ENCODE assay signal across 9 mouse cellular contexts in the genomic region with DNA sequence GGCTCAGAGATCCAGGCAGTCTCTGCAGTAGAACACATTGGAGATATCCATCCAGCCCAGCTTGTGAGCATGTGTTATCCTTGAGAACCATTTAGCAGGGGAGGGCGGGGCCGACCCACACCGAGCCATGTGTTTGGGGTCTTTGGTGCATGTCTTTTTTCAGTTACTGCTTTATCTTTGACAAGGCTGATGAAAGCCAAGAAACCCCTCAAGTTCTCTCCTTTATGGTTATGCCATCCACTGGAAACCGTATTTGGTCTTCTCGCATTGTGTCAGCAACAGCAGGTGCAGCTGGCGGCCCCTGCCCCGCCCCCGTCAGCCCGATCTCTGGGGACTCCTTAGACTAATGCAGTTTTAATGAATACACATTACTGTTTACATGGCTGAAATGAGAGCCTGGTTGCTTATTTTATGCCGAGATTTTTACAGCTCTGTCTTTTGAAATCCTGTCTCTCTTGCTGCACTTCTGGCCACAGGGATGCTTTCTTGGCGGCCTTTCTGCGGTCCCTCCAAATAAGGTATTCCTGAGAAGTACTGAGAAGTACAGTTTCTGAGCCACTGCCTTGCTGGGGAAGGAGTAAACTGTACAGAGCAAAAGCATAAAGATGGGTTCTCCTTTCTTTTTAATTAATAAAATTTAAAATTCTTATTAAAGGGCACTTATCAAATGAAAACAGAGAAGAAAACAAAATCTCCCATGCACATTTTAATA.
DNase-seq lines count a peak whose midpoint lies in the region; ATAC-seq and TF ChIP-seq lines count a peak whose summit lies in the region.
"Had no signal": no experiment of that assay in that cellular context is flagged by ENCODE, and none has a peak within 500 bp of the region (broad histone marks: within the 10 kb centered on the region; RNA-seq: fewer than 3 reads in every experiment).

No protein-coding gene starts in this region.

- peaks cover 8% of the 10 kb centered on the region for H3K4me1 ChIP-seq in bone marrow, adult 2 months (ENCODE audit: control insufficient read depth, insufficient read depth, low read length)
- H3K4me1 ChIP-seq in hindbrain, postnatal 0 days (ENCODE audit: insufficient read depth, low read length): peaks cover 9% of the 10 kb centered on the region; the same call in 1 of the 2 replicates
- peaks cover 49% of the 10 kb centered on the region; the same call in 1 of the 2 replicates for H3K4me1 ChIP-seq in spleen, adult 2 months (ENCODE audit: control insufficient read depth, insufficient read depth, insufficient read length)
- peaks cover 18% of the 10 kb centered on the region for H3K4me1 ChIP-seq in cerebellum, adult 2 months (ENCODE audit: control insufficient read depth, insufficient read depth, low read length)

- intact Hi-C loops in heart, postnatal 10 days (cut with DNase I): no loop called here
- intact Hi-C loops in heart, postnatal 25 days (cut with DNase I): no loop called here

- H3K27me3 ChIP-seq in hindbrain, postnatal 0 days (ENCODE audit: insufficient read depth, low read length): no peaks in the 10 kb centered on the region
- no peaks in the 10 kb centered on the region for H3K27me3 ChIP-seq in spleen, adult 2 months (ENCODE audit: control insufficient read depth, insufficient read depth, low read length)
- H3K27me3 ChIP-seq in cerebellum, adult 2 months (ENCODE audit: control insufficient read depth, insufficient read depth, low read length): no peaks in the 10 kb centered on the region

- H3K27ac ChIP-seq in bone marrow, adult 2 months (ENCODE audit: control insufficient read depth, insufficient read depth, low read depth, low read length, poor library complexity): peak overlapping the region; percentile 72
- peak overlapping the region; percentile 45 for H3K27ac ChIP-seq in hindbrain, postnatal 0 days
- H3K27ac ChIP-seq in spleen, adult 2 months (ENCODE audit: insufficient read depth, low read length): peak overlapping the region; percentile 61
- no peak overlapping the region for H3K27ac ChIP-seq in cerebellum, adult 2 months (ENCODE audit: insufficient read depth, low read length)

- peak; percentile 9 to 14 for DNase-seq in heart, postnatal 10 days
- no peak for DNase-seq in heart, postnatal 25 days (ENCODE audit: low spot score)
- DNase-seq in hindbrain, postnatal 0 days (ENCODE audit: low spot score): peak; percentile 71
- peak in 1 of 2 experiments; percentile 61 for DNase-seq in spleen, adult 2 months (ENCODE audit: low read depth in 1 of 2, low spot score in 2 of 2)
- no peak for DNase-seq in cerebellum, adult 2 months
- DNase-seq in right cerebral cortex, postnatal 25 days: no peak
- DNase-seq: kidney, adult 11 months had no signal

- no peaks in the 10 kb centered on the region for H3K36me3 ChIP-seq in hindbrain, postnatal 0 days (ENCODE audit: insufficient read depth, low read length)
- no peaks in the 10 kb centered on the region for H3K36me3 ChIP-seq in spleen, adult 2 months (ENCODE audit: control insufficient read depth, insufficient read depth, low read length)

- no peaks in the 10 kb centered on the region for H3K9me3 ChIP-seq in hindbrain, postnatal 0 days (ENCODE audit: low read length)

- 0 out of 2 replicates have a peak overlapping the region, but pooled peaks have one; percentile 13 for H3K4me2 ChIP-seq in hindbrain, postnatal 0 days (ENCODE audit: low read depth, low read length)

- no peak overlapping the region for H3K4me3 ChIP-seq in bone marrow, adult 2 months (replicated peaks; ENCODE audit: control insufficient read depth, low read depth, low read length)
- no peak overlapping the region for H3K4me3 ChIP-seq in hindbrain, postnatal 0 days (ENCODE audit: low read length)
- H3K4me3 ChIP-seq in spleen, adult 2 months (ENCODE audit: extremely low read depth, insufficient read depth, insufficient read length): no peak overlapping the region
- H3K4me3 ChIP-seq in cerebellum, adult 2 months (replicated peaks; ENCODE audit: insufficient read depth, low read depth, low read length): no peak overlapping the region

- 0 out of 2 replicates have a peak overlapping the region, but pooled peaks have one; percentile 13 for H3K9ac ChIP-seq in hindbrain, postnatal 0 days (replicated peaks; ENCODE audit: low read length)

- no peak for TF ChIP-seq CTCF in bone marrow, adult 2 months (IDR thresholded peaks at IDR 0.05; ENCODE audit: control insufficient read depth, insufficient read depth, low read length)
- no peak for TF ChIP-seq CTCF in hindbrain, postnatal 0 days (IDR thresholded peaks at IDR 0.05; ENCODE audit: low read depth)
- TF ChIP-seq CTCF in spleen, adult 2 months (IDR thresholded peaks at IDR 0.05; ENCODE audit: extremely low read depth, insufficient read depth, insufficient read length, insufficient replicate concordance): no peak
- no peak for TF ChIP-seq CTCF in cerebellum, adult 2 months (IDR thresholded peaks at IDR 0.05; ENCODE audit: borderline replicate concordance, insufficient read depth, low read depth, low read length)

- no peak for TF ChIP-seq POLR2A in bone marrow, adult 2 months (IDR thresholded peaks at IDR 0.05; ENCODE audit: borderline replicate concordance, control insufficient read depth, low read depth, low read length)
- TF ChIP-seq POLR2A in spleen, adult 2 months (IDR thresholded peaks at IDR 0.05; ENCODE audit: low read depth, low read length): no peak
- no peak for TF ChIP-seq POLR2A in cerebellum, adult 2 months (IDR thresholded peaks at IDR 0.05; ENCODE audit: borderline replicate concordance, insufficient read depth, low read length)

- WGBS in bone marrow, adult 2 months: 66% methylated on average over 12 of the region's 12 CpGs
- 31% methylated on average over 12 of the region's 12 CpGs for WGBS in hindbrain, postnatal 0 days
- 27% methylated on average over 12 of the region's 12 CpGs for WGBS in spleen, adult 2 months
- 62% methylated on average over 12 of the region's 12 CpGs for WGBS in cerebellum, adult 2 months

- peak; percentile 66 for ATAC-seq in hindbrain, postnatal 0 days
- no peak for ATAC-seq in monocyte, adult 5-6 weeks (replicated peaks; ENCODE audit: insufficient number of reproducible peaks, low FRiP score, low TSS enrichment, poor library complexity, severe bottlenecking)

Comparison
In these comparisons a context has a peak if more than half of its experiments do, and no peak if none do; other contexts are left out.
1. DNase-seq: peak in heart, postnatal 10 days (2 of 2) and hindbrain, postnatal 0 days (single experiment); none in heart, postnatal 25 days (single experiment), cerebellum, adult 2 months (0 of 2) and right cerebral cortex, postnatal 25 days (single experiment).